Mouse (Mus musculus) CH12.LX (cell line): ENCODE results near the gene Calr. TPM values are rescaled to one million over a fixed set of nuclear protein-coding genes. Genes with fewer than 3 reads are reported as not detected.

ENCODE experiments used
- DNase-seq: peaks from one replicate; pipeline ENCODE4 v3.0.0-alpha.2; 2013; ENCODE audit errors: extremely low read depth
- H3K27ac ChIP-seq: 2 replicates; pipeline ENCODE4 v1.5.1; 2012; ENCODE audit warnings: low read depth, mild to moderate bottlenecking, control low read depth, moderate library complexity; ENCODE audit not compliant: insufficient read depth
- H3K27me3 ChIP-seq: replicated peaks from 2 replicates; pipeline ENCODE3; 2012; ENCODE audit warnings: inconsistent platforms
- H3K36me3 ChIP-seq, 2 experiments: replicated peaks in 1 of 2; 2 replicates each; pipeline versions ENCODE3 to v1.6.1; 2012; ENCODE audit warnings: inconsistent platforms in 1 of 2, low read length in 1 of 2, mild to moderate bottlenecking in 1 of 2, mixed read lengths in 1 of 2, moderate library complexity in 1 of 2; ENCODE audit not compliant: control insufficient read depth in 1 of 2, insufficient read depth in 1 of 2
- H3K4me1 ChIP-seq, 2 experiments: 2 replicates each; pipeline ENCODE4 v1.6.1; 2012; ENCODE audit warnings: inconsistent platforms in 1 of 2, moderate library complexity in 1 of 2; ENCODE audit not compliant: insufficient read depth in 2 of 2, control insufficient read depth in 1 of 2
- H3K4me2 ChIP-seq: 2 replicates; pipeline ENCODE4 v1.6.1; 2012; ENCODE audit warnings: low read depth, mild to moderate bottlenecking, control low read depth; ENCODE audit not compliant: poor library complexity, insufficient read depth, severe bottlenecking
- H3K4me3 ChIP-seq, 3 experiments: fragments of 150-350 bp in 1 of 3; sonication (generic) in 1 of 3; replicated peaks in 1 of 3; 2 replicates each; pipeline versions ENCODE3 to v1.5.1; 2011 to 2012; ENCODE audit warnings: low read depth in 2 of 3, low read length in 2 of 3, mild to moderate bottlenecking in 2 of 3, moderate library complexity in 2 of 3, control low read depth in 1 of 3, improper control_type of control experiment in 1 of 3, inconsistent platforms in 1 of 3, mixed read lengths in 1 of 3; ENCODE audit not compliant: poor library complexity in 1 of 3
- H3K79me2 ChIP-seq: replicated peaks from 2 replicates; pipeline ENCODE4 v1.6.1; 2012; ENCODE audit warnings: mild to moderate bottlenecking, moderate library complexity; ENCODE audit not compliant: control insufficient read depth, poor library complexity, insufficient read depth, severe bottlenecking; ENCODE audit errors: extremely low read depth
- H3K9ac ChIP-seq: 2 replicates; pipeline ENCODE4 v1.6.1; 2012; ENCODE audit warnings: low read depth, mild to moderate bottlenecking, control low read depth, moderate library complexity; ENCODE audit not compliant: insufficient read depth
- H3K9me3 ChIP-seq: replicated peaks from 2 replicates; pipeline ENCODE3; 2012; ENCODE audit warnings: low read length, inconsistent platforms, mixed read lengths
- BHLHE40 ChIP-seq: IDR thresholded peaks from 2 replicates; pipeline ENCODE4 v1.6.1; 2011; ENCODE audit warnings: mild to moderate bottlenecking, low read depth, low read length, improper control_type of control experiment
- CHD1 ChIP-seq: IDR thresholded peaks from 2 replicates; pipeline ENCODE4 v1.6.1; 2012; ENCODE audit warnings: low read depth, low read length, improper control_type of control experiment, inconsistent platforms
- CTCF ChIP-seq, 2 experiments: IDR thresholded peaks in 1 of 2; conservative IDR thresholded peaks in 1 of 2; 2 replicates each; pipeline ENCODE4 v1.5.1; 2011 to 2012; ENCODE audit warnings: low read depth in 2 of 2, low read length in 2 of 2, improper control_type of control experiment in 1 of 2, inconsistent platforms in 1 of 2, mild to moderate bottlenecking in 1 of 2, moderate library complexity in 1 of 2
- E2F4 ChIP-seq: IDR thresholded peaks from 2 replicates; pipeline ENCODE4 v1.6.1; 2011; ENCODE audit warnings: low read depth, low read length, improper control_type of control experiment; ENCODE audit not compliant: insufficient replicate concordance
- ELF1 ChIP-seq: IDR thresholded peaks from 2 replicates; pipeline ENCODE4 v1.6.1; 2014; ENCODE audit warnings: low read depth, mild to moderate bottlenecking, inconsistent platforms, low read length, improper control_type of control experiment
- EP300 ChIP-seq: IDR thresholded peaks from 2 replicates; pipeline ENCODE4 v1.6.1; 2011; ENCODE audit warnings: low read length, improper control_type of control experiment
- ETS1 ChIP-seq: conservative IDR thresholded peaks from 2 replicates; pipeline ENCODE4 v1.6.1; 2012; ENCODE audit warnings: low read depth, mild to moderate bottlenecking, inconsistent platforms, low read length, improper control_type of control experiment, moderate library complexity
- GABPA ChIP-seq: IDR thresholded peaks from 2 replicates; pipeline ENCODE4 v1.6.1; 2012; ENCODE audit warnings: low read depth, low read length, improper control_type of control experiment, inconsistent platforms; ENCODE audit not compliant: insufficient replicate concordance
- IRF4 ChIP-seq: IDR thresholded peaks from 2 replicates; pipeline ENCODE4 v1.6.1; 2014; ENCODE audit warnings: low read depth, mild to moderate bottlenecking, inconsistent platforms, low read length, improper control_type of control experiment
- JUND ChIP-seq: conservative IDR thresholded peaks from 2 replicates; pipeline ENCODE4 v1.6.1; 2011; ENCODE audit warnings: low read depth, low read length, improper control_type of control experiment
- MAX ChIP-seq: IDR thresholded peaks from 2 replicates; pipeline ENCODE4 v1.6.1; 2011; ENCODE audit warnings: low read length, improper control_type of control experiment
- MEF2A ChIP-seq: IDR thresholded peaks from 2 replicates; pipeline ENCODE4 v1.6.1; 2014; ENCODE audit warnings: low read depth, mild to moderate bottlenecking, inconsistent platforms, low read length, improper control_type of control experiment, borderline replicate concordance
- MXI1 ChIP-seq: IDR thresholded peaks from 2 replicates; pipeline ENCODE4 v1.6.1; 2011; ENCODE audit warnings: mild to moderate bottlenecking, low read depth, low read length, improper control_type of control experiment
- MYC ChIP-seq: IDR thresholded peaks from 2 replicates; pipeline ENCODE4 v1.6.1; 2011; ENCODE audit warnings: low read depth, mild to moderate bottlenecking, improper control_type of control experiment, low read length
- NRF1 ChIP-seq: IDR thresholded peaks from 2 replicates; pipeline ENCODE4 v1.6.1; 2014; ENCODE audit warnings: low read depth, mild to moderate bottlenecking, inconsistent platforms, low read length, improper control_type of control experiment, moderate library complexity
- PAX5 ChIP-seq: IDR thresholded peaks from 2 replicates; pipeline ENCODE4 v1.6.1; 2012; ENCODE audit warnings: low read length, inconsistent platforms, mixed read lengths
- POLR2A ChIP-seq: IDR thresholded peaks from 2 replicates; pipeline ENCODE4 v1.6.1; 2011; ENCODE audit warnings: low read depth, mild to moderate bottlenecking, improper control_type of control experiment, low read length
- POLR2AphosphoS2 ChIP-seq: IDR thresholded peaks from 2 replicates; pipeline ENCODE4 v1.6.1; 2011; ENCODE audit warnings: low read depth, low read length, improper control_type of control experiment
- RAD21 ChIP-seq: IDR thresholded peaks from 2 replicates; pipeline ENCODE4 v1.6.1; 2011; ENCODE audit warnings: low read depth, mild to moderate bottlenecking, low read length, improper control_type of control experiment, moderate library complexity
- SMC3 ChIP-seq: IDR thresholded peaks from 2 replicates; pipeline ENCODE4 v1.6.1; 2011; ENCODE audit warnings: low read depth, low read length, improper control_type of control experiment
- TBP ChIP-seq: conservative IDR thresholded peaks from 2 replicates; pipeline ENCODE4 v1.6.1; 2011; ENCODE audit warnings: low read depth, low read length, improper control_type of control experiment
- TCF12 ChIP-seq: IDR thresholded peaks from 2 replicates; pipeline ENCODE4 v1.6.1; 2014; ENCODE audit warnings: low read depth, mild to moderate bottlenecking, inconsistent platforms, low read length, improper control_type of control experiment
- USF1 ChIP-seq: IDR thresholded peaks from 2 replicates; pipeline ENCODE4 v1.6.1; 2014; ENCODE audit warnings: low read depth, mild to moderate bottlenecking, inconsistent platforms, low read length, improper control_type of control experiment
- USF2 ChIP-seq: conservative IDR thresholded peaks from 2 replicates; pipeline ENCODE4 v1.6.1; 2011; ENCODE audit warnings: low read depth, low read length, improper control_type of control experiment
- ZC3H11A ChIP-seq: IDR thresholded peaks from 2 replicates; pipeline ENCODE4 v1.6.1; 2012; ENCODE audit warnings: low read depth, mild to moderate bottlenecking, inconsistent platforms, low read length, improper control_type of control experiment
- ZMIZ1 ChIP-seq: IDR thresholded peaks from 2 replicates; pipeline ENCODE4 v1.6.1; 2012; ENCODE audit warnings: low read depth, mild to moderate bottlenecking, inconsistent platforms, low read length, improper control_type of control experiment
- dilution Hi-C: fragments of 300-500 bp; cut with MboI; formaldehyde crosslinking; loops from 2 replicates; pipeline ENCODE4 v1.14.3; 2020; ENCODE audit warnings: low sequenced_read_pairs; ENCODE audit not compliant: extremely low pct_unique_long_range_greater_than_20kb, extremely low pct_ligation_motif_present
- in situ Hi-C: fragments of 300-500 bp; cut with MboI; formaldehyde crosslinking; loops from 3 replicates; pipeline ENCODE4 v1.14.3; 2019; ENCODE audit warnings: low sequenced_read_pairs, low pct_ligation_motif_present, low pct_unique_long_range_greater_than_20kb, mixed read lengths
- polyA plus RNA-seq: library from polyadenylated mRNA; unstranded; fragments of >175 nt; gene quantifications from 2 replicates; pipeline ENCODE4 v1.2.1, GENCODE M21; 2012; ENCODE audit warnings: low read depth; ENCODE audit not compliant: insufficient read length
- total RNA-seq, 2 experiments: library from RNA; depleted of rRNA; stranded (reverse); fragments of 300-350 nt in 1 of 2; fragments of >200 nt in 1 of 2; gene quantifications; 2 replicates each; pipeline ENCODE4 v1.2.3; 2012 to 2014

Gene Calr
- total and polyA plus RNA-seq, 3 experiments: 395 to 1,181 (median 627) TPM

DNA sequence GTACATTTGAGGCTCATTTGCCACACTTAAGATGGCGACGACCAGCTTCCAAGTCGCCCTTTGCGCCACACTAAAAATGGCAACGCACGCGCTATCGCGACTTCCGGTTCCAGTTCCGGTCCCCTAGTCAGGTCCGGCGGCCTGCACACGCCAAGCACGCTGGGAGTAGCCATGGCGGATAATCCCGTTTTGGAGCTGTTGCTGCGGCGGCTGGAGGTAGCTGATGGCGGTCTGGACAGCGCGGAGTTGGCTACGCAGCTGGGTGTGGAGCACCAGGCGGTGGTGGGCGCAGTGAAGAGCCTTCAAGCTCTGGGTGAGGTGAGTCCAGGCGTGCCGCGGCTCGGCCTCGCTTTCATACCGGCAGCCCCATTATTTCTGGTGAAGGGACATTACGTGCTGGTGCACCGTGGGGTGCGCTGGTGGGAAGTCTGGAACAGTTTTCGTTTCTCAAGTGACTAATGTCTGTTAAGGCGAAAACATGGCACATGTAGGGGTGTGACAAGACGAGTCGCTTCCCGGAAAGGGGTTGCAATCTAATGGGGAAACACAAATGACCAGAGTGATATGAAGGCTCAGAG is 10.2 kb upstream of the Calr start, which contains the start of gene Farsa (continued):
- TF ChIP-seq NRF1: peak; percentile 91
- peak; percentile 84 for TF ChIP-seq TBP
- TF ChIP-seq E2F4: no peak
- TF ChIP-seq ETS1: no peak
- no peak for TF ChIP-seq CHD1
- peak; percentile 93 for TF ChIP-seq MXI1
- TF ChIP-seq GABPA: peak; percentile 51; the same call in 1 of the 2 replicates
- TF ChIP-seq TCF12: peak; percentile 90
- no peak; the same call in 1 of the 2 replicates for TF ChIP-seq USF2

DNA sequence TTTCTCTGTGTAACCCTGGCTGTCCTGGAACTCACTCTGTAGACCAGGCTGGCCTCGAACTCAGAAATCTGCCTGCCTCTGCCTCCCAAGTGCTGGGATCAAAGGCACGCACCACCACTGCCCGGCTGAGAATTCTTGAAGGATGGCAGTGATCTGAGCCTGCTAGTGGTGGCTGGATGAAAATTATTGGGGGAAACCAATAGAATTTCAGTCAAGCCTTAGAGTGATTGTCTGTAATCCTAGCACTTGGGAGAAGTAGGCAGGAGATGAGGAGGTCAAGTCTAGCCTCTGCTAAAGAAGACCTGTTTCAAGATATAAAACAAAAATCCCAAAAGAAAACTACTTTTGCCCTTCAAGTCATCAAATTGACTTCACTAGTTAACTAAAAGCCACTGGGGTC is 9.7 kb upstream of the Calr start:
- H3K27me3 ChIP-seq: no peaks in the 10 kb centered on the region
- dilution Hi-C loops: no loop called here
- no peaks in the 10 kb centered on the region for H3K9me3 ChIP-seq
- H3K36me3 ChIP-seq: peaks cover 18 to 31% of the 10 kb centered on the region in 2 experiments
- H3K79me2 ChIP-seq: peaks cover 33% of the 10 kb centered on the region
- no peak overlapping the region for H3K4me2 ChIP-seq
- H3K4me3 ChIP-seq: peak overlapping the region in 1 of 3 experiments; percentile 91
- peaks cover 9 to 17% of the 10 kb centered on the region in 2 experiments for H3K4me1 ChIP-seq
- TF ChIP-seq ZMIZ1: no peak
- no peak for TF ChIP-seq RAD21
- no peak for TF ChIP-seq POLR2AphosphoS2
- no peak for TF ChIP-seq SMC3
- no peak for TF ChIP-seq MAX
- TF ChIP-seq EP300: no peak
- TF ChIP-seq CTCF (conservative IDR thresholded peaks at IDR 0.05 in 1 of 2, IDR thresholded peaks at IDR 0.05 in 1 of 2; ENCODE audit: low read depth in 2 of 2, low read length in 2 of 2): no peak
- no peak for TF ChIP-seq JUND
- TF ChIP-seq POLR2A: no peak
- no peak for TF ChIP-seq IRF4
- no peak for TF ChIP-seq PAX5
- TF ChIP-seq NRF1: no peak
- no peak for TF ChIP-seq ZC3H11A
- TF ChIP-seq MEF2A: no peak
- no peak for TF ChIP-seq MYC
- no peak for TF ChIP-seq BHLHE40
- no peak for TF ChIP-seq ELF1
- no peak for TF ChIP-seq MXI1
- no peak for TF ChIP-seq USF1
- TF ChIP-seq GABPA: no peak
- TF ChIP-seq, all 38 proteins: peak for 0
- Histone ChIP-seq H3K27ac (no peak overlapping the region), H3K9ac (no peak overlapping the region)
- no peak for DNase-seq
- in situ Hi-C loops: no loop called here
